Mouse (Mus musculus) stomach, postnatal 0 days (tissue): ENCODE data around the gene Ring1.

ENCODE experiments used
- CTCF ChIP-seq: IDR thresholded peaks from 2 replicates; pipeline ENCODE4 v1.5.1; 2016; ENCODE audit warnings: antibody characterized with exemption, low read depth, mild to moderate bottlenecking, moderate library complexity
- EP300 ChIP-seq: optimal IDR thresholded peaks from 2 replicates; pipeline ENCODE3; 2016; ENCODE audit warnings: antibody characterized with exemption

DNA sequence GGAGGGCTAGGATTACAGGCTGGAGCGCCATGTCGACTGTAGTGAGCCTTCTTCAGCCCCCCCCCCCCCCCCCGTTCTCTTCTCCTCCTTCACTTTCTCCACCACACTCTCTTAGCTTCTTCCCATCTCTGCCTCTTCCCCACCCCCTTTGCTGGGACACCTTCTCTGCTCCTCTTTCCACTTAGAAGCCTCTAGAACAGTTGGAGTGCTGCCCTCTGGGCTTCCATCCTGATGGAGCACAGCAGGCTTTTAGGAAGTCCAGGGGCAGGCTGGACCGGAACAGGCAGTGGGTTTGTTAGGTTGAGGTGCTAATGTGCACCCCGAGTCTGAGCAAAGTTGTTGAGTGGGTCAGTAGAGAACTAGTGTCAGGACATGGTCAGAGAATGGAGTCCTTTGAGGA lies 14.3 kb downstream of the Ring1 start:
- TF ChIP-seq CTCF (no peak), EP300 (no peak)
